Mouse (Mus musculus): ENCODE results near the gene Ptpra. TPM values are rescaled to one million over a fixed set of nuclear protein-coding genes. Genes with fewer than 3 reads are reported as not detected.
"Not testable (repeated sequence)": the region's sequence is repeated elsewhere in the genome, so short reads cannot be mapped to it uniquely, and the experiment has no call there.

Ptpra gene
- polyA plus RNA-seq, 1 experiment from 2014 or later, result 96.8 TPM

DNA sequence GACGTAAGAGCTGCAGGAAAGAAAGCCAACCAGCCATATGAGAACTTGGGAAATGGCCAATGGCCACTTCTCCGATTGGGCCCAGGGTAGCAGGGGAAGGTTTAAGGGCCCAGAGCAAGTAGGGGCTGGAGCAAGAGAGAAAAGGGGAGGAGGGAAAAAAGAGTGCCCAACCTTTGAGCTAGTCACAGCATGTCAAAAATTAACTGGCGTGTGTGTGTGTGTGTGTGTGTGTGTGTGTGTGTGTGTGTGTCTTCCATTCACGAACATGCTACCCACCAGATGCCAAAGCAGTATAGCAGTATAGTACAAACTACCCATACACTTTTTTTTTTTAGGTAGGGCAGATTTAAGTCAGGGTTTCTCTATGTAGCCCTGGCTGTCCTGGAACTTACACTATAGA, 118.8 kb downstream of the Ptpra start:
- Histone ChIP-seq H3K36me3 (replicated peaks; ENCODE audit: control insufficient read depth, insufficient read depth, low read depth, low read length) (no peaks in the 10 kb centered on the region), H3K4me2 (ENCODE audit: low read depth, low read length) (no peak overlapping the region), H3K27ac (replicated peaks; ENCODE audit: low read depth, low read length) (no peak overlapping the region), H3K4me3 (ENCODE audit: low read depth, low read length) (no peak overlapping the region), H3K27me3 (ENCODE audit: control insufficient read depth, insufficient read depth, low read length) (no peaks in the 10 kb centered on the region; the same call in 1 of the 2 replicates), H3K4me1 (ENCODE audit: control insufficient read depth, insufficient read depth, low read length) (no peaks in the 10 kb centered on the region), H3K9me3 (replicated peaks; ENCODE audit: control insufficient read depth, low read length) (no peaks in the 10 kb centered on the region), H3K9ac (replicated peaks; ENCODE audit: low read length) (no peak overlapping the region)
- WGBS, result 81% methylated on average over 4 of the region's 4 CpGs
- DNase-seq (ENCODE audit: low spot score) (no peak), ATAC-seq (replicated peaks; ENCODE audit: insufficient number of reproducible peaks, low FRiP score, low TSS enrichment, low read depth) (no peak)

DNA sequence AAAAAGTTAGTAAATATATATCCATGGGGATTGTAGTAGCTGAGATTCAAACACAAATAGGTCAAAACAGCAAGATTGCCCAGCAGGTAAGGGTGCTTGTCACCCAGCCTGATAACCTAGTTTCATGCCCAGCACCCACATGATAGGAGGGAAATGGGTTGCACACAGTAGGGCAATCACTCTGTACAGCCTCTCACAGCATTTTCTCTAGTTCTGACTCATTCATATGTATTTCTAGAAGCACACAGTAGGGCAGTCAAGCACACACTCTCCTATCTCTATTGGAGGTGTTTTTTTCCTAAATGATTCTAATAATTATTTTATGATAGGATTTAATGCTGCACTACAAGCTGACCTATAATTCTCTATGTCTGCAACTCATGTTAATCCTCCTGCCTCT, 119.8 kb downstream of the Ptpra start:
- no peak for ATAC-seq (replicated peaks; ENCODE audit: insufficient number of reproducible peaks, low FRiP score, low TSS enrichment, low read depth)
- Histone ChIP-seq H3K27me3 (ENCODE audit: control insufficient read depth, insufficient read depth, low read length) (no peaks in the 10 kb centered on the region; the same call in none of the 2 replicates), H3K9ac (replicated peaks; ENCODE audit: low read length) (no peak overlapping the region), H3K36me3 (replicated peaks; ENCODE audit: control insufficient read depth, insufficient read depth, low read depth, low read length) (no peaks in the 10 kb centered on the region), H3K4me2 (ENCODE audit: low read depth, low read length) (no peak overlapping the region), H3K4me1 (ENCODE audit: control insufficient read depth, insufficient read depth, low read length) (no peaks in the 10 kb centered on the region), H3K27ac (replicated peaks; ENCODE audit: low read depth, low read length) (no peak overlapping the region), H3K9me3 (replicated peaks; ENCODE audit: control insufficient read depth, low read length) (no peaks in the 10 kb centered on the region), H3K4me3 (ENCODE audit: low read depth, low read length) (no peak overlapping the region)
- no peak for DNase-seq (ENCODE audit: low spot score)

DNA sequence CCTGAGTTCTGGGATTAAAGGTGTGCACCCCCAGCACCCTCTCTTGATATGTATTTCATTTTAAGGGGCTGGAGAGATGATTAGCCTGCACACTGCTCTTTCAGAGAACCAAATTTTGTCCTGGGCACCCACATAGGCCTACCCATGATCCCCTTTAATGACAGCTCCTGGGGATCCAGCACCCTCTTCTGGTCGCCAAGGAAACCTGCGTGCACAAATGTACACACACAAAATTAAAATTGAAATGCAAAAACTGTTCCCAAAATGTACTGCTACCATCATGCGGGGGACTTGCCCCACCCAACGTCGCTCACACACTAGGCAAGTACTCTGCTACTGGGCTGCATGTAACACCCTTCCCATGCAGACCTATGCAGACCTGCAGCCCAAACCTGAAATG, 124.9 kb downstream of the Ptpra start:
- Histone ChIP-seq H3K9ac (replicated peaks; ENCODE audit: low read length) (no peak overlapping the region), H3K4me1 (ENCODE audit: control insufficient read depth, insufficient read depth, low read length) (0 out of 2 replicates have a peak, but pooled peaks cover 2% of the 10 kb centered on the region), H3K4me3 (ENCODE audit: low read depth, low read length) (no peak overlapping the region), H3K36me3 (replicated peaks; ENCODE audit: control insufficient read depth, insufficient read depth, low read depth, low read length) (no peaks in the 10 kb centered on the region), H3K27ac (replicated peaks; ENCODE audit: low read depth, low read length) (no peak overlapping the region), H3K4me2 (ENCODE audit: low read depth, low read length) (no peak overlapping the region), H3K27me3 (ENCODE audit: control insufficient read depth, insufficient read depth, low read length) (peaks cover 43% of the 10 kb centered on the region), H3K9me3 (replicated peaks; ENCODE audit: control insufficient read depth, low read length) (no peaks in the 10 kb centered on the region)
- WGBS, result 80% methylated on average over 5 of the region's 5 CpGs
- DNase-seq (ENCODE audit: low spot score) (no peak), ATAC-seq (replicated peaks; ENCODE audit: insufficient number of reproducible peaks, low FRiP score, low TSS enrichment, low read depth) (no peak)

DNA sequence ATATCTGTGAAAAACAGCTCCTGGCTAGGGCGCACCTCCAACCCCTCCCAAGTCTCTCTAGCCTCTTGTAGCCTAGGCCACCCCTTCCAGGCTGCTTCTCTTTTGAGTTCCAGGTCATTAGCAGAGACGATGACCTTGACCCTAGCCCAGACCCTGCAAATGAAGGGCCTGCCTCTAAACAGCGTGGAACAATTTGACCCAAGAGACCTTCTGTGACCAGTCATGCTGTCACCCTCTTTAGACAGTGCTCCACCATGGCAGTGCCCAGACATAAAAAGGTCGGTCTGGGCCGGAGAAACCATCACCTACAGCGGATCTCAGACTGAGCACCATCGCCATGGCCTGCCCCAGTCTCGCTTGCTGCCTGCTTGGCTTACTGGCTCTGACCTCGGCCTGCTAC, 125.8 kb downstream of the Ptpra start, which contains the start of gene Oxt:
Gene Oxt, plus strand, starts transcription at position 301 of the 400 bp plus-strand sequence.
- Histone ChIP-seq H3K4me3 (ENCODE audit: low read depth, low read length) (peak within 1 kb of the TSS; percentile 24), H3K4me1 (ENCODE audit: control insufficient read depth, insufficient read depth, low read length) (peaks cover 6% of the 10 kb centered on the region; the same call in 1 of the 2 replicates), H3K9ac (replicated peaks; ENCODE audit: low read length) (no peak within 1 kb of the TSS; the same call in 1 of the 2 replicates), H3K27ac (replicated peaks; ENCODE audit: low read depth, low read length) (no peak within 1 kb of the TSS), H3K9me3 (replicated peaks; ENCODE audit: control insufficient read depth, low read length) (no peaks in the 10 kb centered on the region), H3K4me2 (ENCODE audit: low read depth, low read length) (peak within 1 kb of the TSS; percentile 51), H3K27me3 (ENCODE audit: control insufficient read depth, insufficient read depth, low read length) (peaks cover 51% of the 10 kb centered on the region), H3K36me3 (replicated peaks; ENCODE audit: control insufficient read depth, insufficient read depth, low read depth, low read length) (no peaks in the 10 kb centered on the region)
- WGBS, result 36% methylated on average over 9 of the region's 9 CpGs
- DNase-seq (ENCODE audit: low spot score) (no peak), ATAC-seq (replicated peaks; ENCODE audit: insufficient number of reproducible peaks, low FRiP score, low TSS enrichment, low read depth) (no peak)

DNA sequence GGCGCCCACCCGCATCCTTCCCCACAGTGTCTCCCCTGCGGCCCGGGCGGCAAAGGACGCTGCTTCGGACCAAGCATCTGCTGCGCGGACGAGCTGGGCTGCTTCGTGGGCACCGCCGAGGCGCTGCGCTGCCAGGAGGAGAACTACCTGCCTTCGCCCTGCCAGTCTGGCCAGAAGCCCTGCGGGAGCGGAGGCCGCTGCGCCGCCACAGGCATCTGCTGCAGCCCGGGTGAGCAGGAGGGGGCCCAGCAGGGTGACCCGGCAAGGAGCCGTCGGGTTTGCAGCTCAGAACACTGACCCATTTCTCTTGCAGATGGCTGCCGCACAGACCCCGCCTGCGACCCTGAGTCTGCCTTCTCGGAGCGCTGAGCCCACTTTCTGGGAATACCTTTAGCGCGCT, 126.5 kb downstream of the Ptpra start:
- Histone ChIP-seq H3K4me3 (ENCODE audit: low read depth, low read length) (peak overlapping the region; percentile 24), H3K27me3 (ENCODE audit: control insufficient read depth, insufficient read depth, low read length) (peaks cover 58% of the 10 kb centered on the region), H3K4me2 (ENCODE audit: low read depth, low read length) (peak overlapping the region; percentile 51)
- H3K9me3 ChIP-seq (replicated peaks; ENCODE audit: control insufficient read depth, low read length); H3K9ac ChIP-seq (replicated peaks; ENCODE audit: low read length); H3K4me1 ChIP-seq (ENCODE audit: control insufficient read depth, insufficient read depth, low read length); H3K27ac ChIP-seq (replicated peaks; ENCODE audit: low read depth, low read length); H3K36me3 ChIP-seq (replicated peaks; ENCODE audit: control insufficient read depth, insufficient read depth, low read depth, low read length); ATAC-seq (replicated peaks; ENCODE audit: insufficient number of reproducible peaks, low FRiP score, low TSS enrichment, low read depth); DNase-seq (ENCODE audit: low spot score): not testable (repeated sequence)
- WGBS, result 2% methylated on average over 27 of the region's 32 CpGs

DNA sequence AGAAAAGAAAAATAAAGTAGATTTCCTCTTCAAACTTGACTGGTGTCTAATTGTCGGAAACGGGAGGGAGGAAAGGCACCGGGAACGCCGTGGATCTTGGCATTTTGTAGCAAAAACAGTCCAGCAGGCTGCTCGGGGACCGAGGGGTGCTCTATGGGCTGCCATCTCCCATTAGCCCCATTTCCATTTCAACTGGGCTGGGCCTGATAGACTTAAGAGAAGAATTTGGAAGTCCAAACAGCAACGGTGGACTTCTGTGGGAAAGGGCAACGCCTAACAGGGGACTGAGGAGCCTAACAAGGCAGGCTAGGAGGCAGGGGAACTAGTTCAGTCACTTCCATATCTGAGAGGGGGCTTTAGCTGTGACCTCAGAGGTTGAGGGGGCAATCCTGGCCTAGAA, 126.9 kb downstream of the Ptpra start:
- peak overlapping the region; percentile 24; the same call in 1 of the 2 replicates for H3K4me3 ChIP-seq (ENCODE audit: low read depth, low read length)
- no peak overlapping the region; the same call in 1 of the 2 replicates for H3K9ac ChIP-seq (replicated peaks; ENCODE audit: low read length)

DNA sequence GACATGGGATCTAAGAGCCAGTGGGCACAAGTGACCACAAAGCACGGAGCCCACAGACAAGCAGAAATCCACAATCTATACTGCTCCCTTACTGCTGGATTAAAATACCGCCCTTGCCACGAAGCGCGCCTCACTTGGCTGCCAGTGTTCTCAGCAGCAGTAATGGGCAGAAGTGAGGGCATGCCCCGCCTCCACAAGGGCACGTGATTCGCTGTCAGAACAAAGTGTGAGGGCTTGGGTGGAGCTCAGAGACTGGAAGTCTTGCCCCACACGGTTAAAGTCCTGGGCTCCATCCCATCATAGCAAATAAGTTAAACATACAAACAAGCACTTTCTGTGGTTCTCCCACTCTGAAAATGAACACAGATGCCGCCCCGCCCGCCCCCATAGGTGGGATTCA, 127.6 kb downstream of the Ptpra start:
- H3K4me1 ChIP-seq (ENCODE audit: control insufficient read depth, insufficient read depth, low read length), result peaks cover 6% of the 10 kb centered on the region; the same call in 1 of the 2 replicates
- no peak for ATAC-seq (replicated peaks; ENCODE audit: insufficient number of reproducible peaks, low FRiP score, low TSS enrichment, low read depth)
- 5% methylated on average over 12 of the region's 12 CpGs for WGBS
- H3K4me2 ChIP-seq (ENCODE audit: low read depth, low read length), result peak overlapping the region; percentile 30; the same call in 1 of the 2 replicates
- peak; percentile 38 for DNase-seq (ENCODE audit: low spot score)
- H3K36me3 ChIP-seq (replicated peaks; ENCODE audit: control insufficient read depth, insufficient read depth, low read depth, low read length), result no peaks in the 10 kb centered on the region
- no peak overlapping the region for H3K27ac ChIP-seq (replicated peaks; ENCODE audit: low read depth, low read length)
- no peak overlapping the region for H3K4me3 ChIP-seq (ENCODE audit: low read depth, low read length)
- peaks cover 69% of the 10 kb centered on the region for H3K27me3 ChIP-seq (ENCODE audit: control insufficient read depth, insufficient read depth, low read length)
- H3K9ac ChIP-seq (replicated peaks; ENCODE audit: low read length), result no peak overlapping the region
- H3K9me3 ChIP-seq (replicated peaks; ENCODE audit: control insufficient read depth, low read length), result no peaks in the 10 kb centered on the region

More for the DNA sequence above, 126.9 kb downstream of the Ptpra start:
- ATAC-seq (replicated peaks; ENCODE audit: insufficient number of reproducible peaks, low FRiP score, low TSS enrichment, low read depth) (no peak), DNase-seq (ENCODE audit: low spot score) (no peak)
- Histone ChIP-seq H3K36me3 (replicated peaks; ENCODE audit: control insufficient read depth, insufficient read depth, low read depth, low read length) (no peaks in the 10 kb centered on the region), H3K27ac (replicated peaks; ENCODE audit: low read depth, low read length) (no peak overlapping the region), H3K27me3 (ENCODE audit: control insufficient read depth, insufficient read depth, low read length) (peaks cover 63% of the 10 kb centered on the region), H3K4me1 (ENCODE audit: control insufficient read depth, insufficient read depth, low read length) (peaks cover 6% of the 10 kb centered on the region; the same call in 1 of the 2 replicates), H3K4me2 (ENCODE audit: low read depth, low read length) (peak overlapping the region; percentile 51), H3K9me3 (replicated peaks; ENCODE audit: control insufficient read depth, low read length) (no peaks in the 10 kb centered on the region)
- 2% methylated on average over 9 of the region's 9 CpGs for WGBS

DNA sequence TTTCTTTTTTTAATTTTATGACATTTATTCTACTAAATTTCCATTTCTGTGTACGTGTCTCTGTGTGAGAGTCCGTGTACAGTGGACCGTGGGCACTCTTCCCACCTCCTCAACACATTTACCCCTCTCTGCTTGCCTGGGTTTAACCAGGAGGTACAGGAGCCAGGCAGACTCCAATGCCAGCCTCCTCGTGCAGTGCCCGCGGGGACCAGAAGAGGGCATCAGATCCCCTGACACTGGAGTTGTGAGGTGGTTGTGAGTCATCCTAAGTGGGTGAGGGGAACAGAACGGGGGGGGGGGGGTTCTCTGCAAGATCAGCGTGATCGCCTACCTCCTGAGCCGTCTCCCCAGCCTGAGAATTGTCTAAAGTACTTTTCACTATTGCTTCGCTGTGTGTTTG, 128.1 kb downstream of the Ptpra start:
- Histone ChIP-seq H3K36me3 (replicated peaks; ENCODE audit: control insufficient read depth, insufficient read depth, low read depth, low read length) (no peaks in the 10 kb centered on the region), H3K4me3 (ENCODE audit: low read depth, low read length) (no peak overlapping the region), H3K4me2 (ENCODE audit: low read depth, low read length) (no peak overlapping the region), H3K9ac (replicated peaks; ENCODE audit: low read length) (no peak overlapping the region), H3K27ac (replicated peaks; ENCODE audit: low read depth, low read length) (no peak overlapping the region), H3K4me1 (ENCODE audit: control insufficient read depth, insufficient read depth, low read length) (peaks cover 6% of the 10 kb centered on the region; the same call in 1 of the 2 replicates), H3K9me3 (replicated peaks; ENCODE audit: control insufficient read depth, low read length) (no peaks in the 10 kb centered on the region), H3K27me3 (ENCODE audit: control insufficient read depth, insufficient read depth, low read length) (peaks cover 73% of the 10 kb centered on the region)
- ATAC-seq (replicated peaks; ENCODE audit: insufficient number of reproducible peaks, low FRiP score, low TSS enrichment, low read depth) (no peak), DNase-seq (ENCODE audit: low spot score) (peak; percentile 59)
- WGBS, result 7% methylated on average over 9 of the region's 11 CpGs

Data from embryonic facial prominence, embryonic 11.5 days (tissue).